Mouse (Mus musculus): Measurements from ENCODE around the gene Hist2h3b.
"Not testable (repeated sequence)": the region's sequence is repeated elsewhere in the genome, so short reads cannot be mapped to it uniquely, and the experiment has no call there.

Hist2h3b gene

DNA sequence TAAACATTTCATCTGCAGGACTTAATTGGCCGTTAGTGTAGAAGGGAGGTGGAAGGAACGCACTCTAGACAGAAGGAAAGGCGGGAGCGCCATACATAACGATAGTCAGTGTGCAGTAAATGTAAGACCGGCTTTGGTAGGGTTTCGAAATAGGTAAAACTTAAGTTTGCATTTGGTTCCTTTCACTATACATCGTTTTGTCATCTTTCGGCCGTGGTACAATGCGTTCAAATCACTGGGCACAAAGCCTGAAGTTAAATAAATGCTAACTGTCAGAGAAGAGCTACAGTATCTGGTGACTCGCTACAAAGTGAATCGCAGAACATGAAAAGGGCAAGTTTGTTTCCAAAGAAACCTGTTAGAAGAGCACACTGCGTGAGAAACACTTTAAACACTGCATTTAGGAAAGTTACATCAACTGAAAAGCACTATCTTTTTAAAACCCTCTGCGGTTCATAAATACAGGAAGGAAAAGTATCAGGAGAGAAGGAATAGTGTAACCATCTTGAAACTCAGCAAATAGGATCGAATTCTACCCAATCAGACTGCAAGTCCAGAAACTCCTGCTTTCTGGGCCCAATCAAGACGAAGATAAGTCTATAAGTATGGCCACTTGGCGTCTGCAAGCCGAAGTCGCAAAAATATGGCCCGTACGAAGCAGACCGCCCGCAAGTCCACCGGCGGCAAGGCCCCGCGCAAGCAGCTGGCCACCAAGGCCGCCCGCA, at the start of gene Hist2h3b:
Hist2h3b (plus strand) TSS at position 604 of the 725 bp plus-strand sequence.
- DNase-seq: peak; percentile 99

GRCm38 (mm10) chr3:96219191-96219641, 49.2 kb upstream of the Hist2h3b start:
- DNase-seq: peak; percentile 94

DNA sequence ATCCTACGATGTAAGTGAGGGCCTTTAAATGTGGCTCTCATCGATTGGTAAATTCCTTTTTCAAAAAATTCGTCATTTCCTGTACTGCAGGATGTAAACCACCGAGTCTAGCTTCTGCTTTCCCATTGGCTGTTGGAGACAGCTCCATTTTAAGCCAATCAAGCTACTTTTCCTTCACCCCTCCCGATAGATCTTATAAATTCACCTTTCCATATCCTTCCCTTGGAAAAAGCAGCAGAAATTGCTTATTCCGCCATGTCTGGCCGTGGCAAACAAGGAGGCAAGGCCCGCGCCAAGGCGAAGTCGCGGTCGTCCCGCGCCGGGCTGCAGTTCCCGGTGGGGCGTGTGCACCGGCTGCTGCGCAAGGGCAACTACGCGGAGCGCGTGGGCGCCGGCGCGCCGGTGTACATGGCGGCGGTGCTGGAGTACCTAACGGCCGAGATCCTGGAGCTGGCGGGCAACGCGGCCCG, 48.8 kb upstream of the Hist2h3b start, which contains the start of the genes Bola1 and Hist2h2ab:
Bola1 (minus strand) TSS at position 49 of the 470 bp plus-strand sequence.
Hist2h2ab (plus strand) TSS at position 205 of the 470 bp plus-strand sequence.
- peak; percentile 99 for DNase-seq

DNA sequence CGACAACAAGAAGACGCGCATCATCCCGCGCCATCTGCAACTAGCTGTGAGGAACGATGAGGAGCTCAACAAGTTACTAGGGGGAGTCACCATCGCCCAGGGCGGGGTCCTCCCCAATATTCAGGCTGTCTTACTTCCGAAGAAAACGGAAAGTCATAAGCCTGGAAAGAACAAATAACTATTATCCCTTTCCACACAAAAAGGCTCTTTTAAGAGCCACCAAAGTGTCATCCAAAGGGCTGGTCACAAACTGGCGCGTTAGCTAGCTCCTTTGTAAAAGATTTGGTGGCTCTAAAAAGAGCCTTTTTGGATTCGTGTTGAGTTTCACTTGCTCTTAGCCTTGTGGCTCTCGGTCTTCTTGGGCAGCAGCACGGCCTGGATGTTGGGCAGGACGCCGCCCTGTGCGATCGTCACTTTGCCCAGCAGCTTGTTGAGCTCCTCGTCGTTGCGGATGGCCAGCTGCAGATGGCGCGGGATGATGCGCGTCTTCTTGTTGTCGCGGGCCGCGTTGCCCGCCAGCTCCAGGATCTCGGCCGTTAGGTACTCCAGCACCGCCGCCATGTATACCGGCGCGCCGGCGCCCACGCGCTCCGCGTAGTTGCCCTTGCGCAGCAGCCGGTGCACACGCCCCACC, 48.2 kb upstream of the Hist2h3b start:
- not testable (repeated sequence) for DNase-seq

DNA sequence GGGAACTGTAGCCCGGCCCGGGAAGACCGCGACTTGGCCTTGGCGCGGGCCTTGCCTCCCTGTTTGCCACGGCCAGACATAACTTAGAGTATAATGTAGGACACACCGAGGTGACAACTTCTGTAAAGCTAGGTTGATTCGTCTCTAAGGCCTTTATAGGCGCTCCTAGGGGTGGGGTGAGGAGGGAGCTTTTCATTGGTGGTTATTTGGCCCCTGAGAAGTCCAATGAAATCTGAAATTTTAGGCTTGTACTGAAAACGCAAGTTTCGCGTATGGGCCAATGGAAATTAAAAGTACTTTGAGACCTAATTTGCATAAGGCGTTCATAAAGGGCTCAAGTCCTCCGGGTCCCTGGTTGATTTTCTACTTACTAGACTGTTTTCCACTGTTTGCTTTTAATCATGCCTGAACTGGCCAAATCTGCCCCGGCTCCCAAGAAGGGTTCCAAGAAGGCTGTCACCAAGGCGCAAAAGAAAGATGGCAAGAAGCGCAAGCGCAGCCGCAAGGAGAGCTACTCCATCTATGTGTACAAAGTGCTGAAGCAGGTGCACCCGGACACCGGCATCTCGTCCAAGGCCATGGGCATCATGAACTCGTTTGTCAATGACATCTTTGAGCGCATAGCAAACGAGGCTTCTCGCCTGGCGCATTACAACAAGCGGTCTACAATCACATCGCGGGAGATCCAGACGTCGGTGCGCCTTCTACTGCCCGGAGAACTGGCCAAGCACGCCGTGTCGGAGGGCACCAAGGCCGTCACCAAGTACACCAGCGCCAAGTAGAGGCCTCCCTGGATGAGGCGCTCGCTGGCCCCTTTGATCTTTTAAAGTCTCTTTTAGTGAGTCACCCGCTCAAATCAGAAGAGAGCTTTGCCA, 47.5 kb upstream of the Hist2h3b start, which contains the start of the genes Hist2h2ac and Hist2h2be:
Hist2h2ac (minus strand) TSS at position 116 of the 875 bp plus-strand sequence.
Hist2h2be (plus strand) TSS at position 355 of the 875 bp plus-strand sequence.
- peak; percentile 99 for DNase-seq

GRCm38 (mm10) chr3:96221640-96222038, 46.8 kb upstream of the Hist2h3b start:
- peak; percentile 91 for DNase-seq

DNA sequence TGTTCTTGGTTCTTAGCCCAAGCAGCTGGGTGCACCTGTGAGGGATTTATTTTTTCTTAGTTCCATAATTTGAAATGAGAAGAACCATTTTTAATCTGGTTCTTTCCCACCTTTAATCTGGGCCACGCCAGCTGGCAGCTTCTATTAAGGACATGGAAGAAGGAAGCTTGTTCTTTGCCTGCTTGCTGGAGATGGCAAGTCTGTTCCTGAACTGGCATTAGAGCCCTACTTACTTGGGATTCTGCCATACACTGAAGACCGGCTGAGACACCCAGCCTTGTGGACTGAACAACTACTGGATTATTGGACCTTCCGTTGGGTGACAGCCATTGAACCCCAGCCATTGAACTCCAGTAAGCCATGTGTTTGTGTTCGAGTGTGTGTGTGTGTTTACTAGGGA, 45.7 kb upstream of the Hist2h3b start:
- peak; percentile 92 for DNase-seq

GRCm38 (mm10) chr3:96225421-96225820, 43.0 kb upstream of the Hist2h3b start:
- peak; percentile 85 for DNase-seq

GRCm38 (mm10) chr3:96226695-96227648, 41.5 kb upstream of the Hist2h3b start:
- peak; percentile 97 for DNase-seq

GRCm38 (mm10) chr3:96228828-96229227, 39.6 kb upstream of the Hist2h3b start:
- no peak for DNase-seq

- DNase-seq: peak; percentile 89
Measured at GRCm38 (mm10) chr3:96230404-96230803, 38.0 kb upstream of the Hist2h3b start.

DNA sequence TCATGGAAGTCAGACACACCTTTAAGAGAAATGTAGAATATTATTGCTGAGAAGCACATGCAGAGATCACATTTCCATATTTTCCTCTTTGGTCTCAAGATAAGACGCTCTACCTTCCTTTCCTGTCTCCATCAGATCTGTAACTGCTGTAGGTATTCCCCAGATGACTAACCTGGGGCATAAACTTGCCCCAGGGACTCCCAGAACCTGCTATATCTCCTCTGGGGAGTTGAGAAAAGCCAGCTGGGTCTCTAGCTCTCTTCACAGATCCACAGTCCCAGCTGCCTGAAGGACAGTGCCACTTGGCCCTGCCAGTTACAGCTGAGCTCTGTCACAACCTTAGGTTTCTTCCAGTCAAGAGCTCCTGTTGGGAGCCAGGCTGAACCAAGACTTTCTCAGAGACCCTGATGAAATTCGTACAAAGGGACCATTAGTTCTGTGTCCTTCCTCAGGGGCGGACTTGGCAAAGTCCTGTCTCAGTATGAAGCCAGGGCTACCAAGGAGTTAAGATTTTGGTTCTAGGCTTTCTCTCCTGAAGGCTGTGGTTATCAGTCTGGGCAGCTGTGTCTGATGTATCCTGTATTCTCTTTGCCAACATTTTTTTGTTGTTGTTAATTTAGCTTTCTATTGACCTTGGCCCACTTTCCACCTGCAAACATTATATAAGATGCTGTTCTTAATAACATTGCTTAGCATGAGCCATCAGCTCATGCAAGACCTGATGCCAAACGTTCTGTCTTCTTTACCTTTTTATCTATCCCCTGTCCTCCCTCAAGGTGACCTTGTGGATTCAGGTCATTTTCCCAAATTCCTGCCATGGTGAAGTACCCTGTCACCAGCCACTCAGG, 37.3 kb upstream of the Hist2h3b start:
- DNase-seq: peak; percentile 92

- DNase-seq: no peak
Measured at GRCm38 (mm10) chr3:96231758-96232120, 36.7 kb upstream of the Hist2h3b start.

GRCm38 (mm10) chr3:96234914-96235313, 33.5 kb upstream of the Hist2h3b start:
- no peak for DNase-seq

GRCm38 (mm10) chr3:96235836-96236235, 32.6 kb upstream of the Hist2h3b start:
- no peak for DNase-seq

GRCm38 (mm10) chr3:96236834-96237334, 31.6 kb upstream of the Hist2h3b start:
- DNase-seq: peak; percentile 82

- DNase-seq: peak; percentile 87
Measured at GRCm38 (mm10) chr3:96237335-96237903, 31.0 kb upstream of the Hist2h3b start.

DNA sequence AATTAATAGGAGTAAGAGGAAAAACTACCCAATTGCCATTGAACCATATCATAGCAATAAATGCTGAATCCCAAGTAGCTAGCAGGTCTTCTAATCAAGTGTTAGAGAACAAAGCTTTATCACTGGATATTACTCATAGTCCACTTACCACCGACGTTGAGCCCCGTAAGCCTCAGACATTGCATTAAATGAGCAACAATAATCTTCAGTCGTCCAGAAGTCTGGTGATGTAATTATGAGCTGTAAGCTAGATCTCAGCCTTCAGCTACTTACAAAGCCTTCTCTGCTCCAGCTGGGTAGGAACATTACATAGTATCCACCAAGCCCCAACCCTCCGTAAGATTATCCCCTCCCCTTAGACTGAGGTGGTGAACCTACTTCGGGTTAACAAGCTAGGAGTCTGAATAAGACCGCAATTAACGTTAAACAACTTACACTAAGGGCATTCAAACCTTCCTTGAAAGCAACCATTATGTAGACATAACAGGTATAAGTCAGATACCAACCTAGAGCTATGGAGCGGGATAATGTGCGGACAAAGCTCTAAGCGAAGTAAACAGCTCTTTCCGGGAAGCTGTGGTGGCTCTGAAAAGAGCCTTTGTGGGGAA, 30.4 kb upstream of the Hist2h3b start:
- DNase-seq: peak; percentile 79
